8 mouse cellular contexts compared by ENCODE assay signal in the genomic region with DNA sequence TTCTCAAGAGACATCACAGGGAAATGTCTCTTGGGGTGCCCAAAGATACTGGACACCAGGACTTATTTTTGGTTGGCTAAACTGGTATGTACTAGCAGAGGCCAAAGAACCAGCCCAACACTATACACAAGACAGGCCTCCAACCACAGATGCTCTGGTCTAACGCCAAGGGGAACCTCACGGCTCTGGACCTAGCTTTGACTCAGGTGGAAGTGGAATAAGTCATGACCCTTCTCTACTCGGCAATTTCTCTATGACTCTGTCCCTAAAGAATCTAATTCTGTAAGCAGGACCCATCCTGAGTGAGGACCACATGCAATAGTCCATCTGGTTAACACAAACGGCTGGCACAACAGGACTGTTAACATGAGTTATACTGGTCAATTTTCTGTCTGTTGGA. TPM values are rescaled to one million over a fixed set of nuclear protein-coding genes. Genes with fewer than 3 reads are reported as not detected.
A peak's percentile ranks its signal among the peaks of the same experiment; 100 is the strongest.
DNase-seq lines count a peak whose midpoint lies in the region; ATAC-seq and TF ChIP-seq lines count a peak whose summit lies in the region.
"Had no signal": no experiment of that assay in that cellular context is flagged by ENCODE, and none has a peak within 500 bp of the region (broad histone marks: within the 10 kb centered on the region; RNA-seq: fewer than 3 reads in every experiment).

No protein-coding gene starts in this region.

- H3K9ac ChIP-seq in lung, embryonic 15.5 days = 0 out of 2 replicates have a peak overlapping the region, but pooled peaks have one; percentile 5
- H3K9ac ChIP-seq in lung, postnatal 0 days (replicated peaks; ENCODE audit: low read depth) = no peak overlapping the region
- H3K9ac ChIP-seq in limb, embryonic 14.5 days (ENCODE audit: low read depth, low read length, severe bottlenecking) = no peak overlapping the region
- H3K9ac ChIP-seq in stomach, embryonic 16.5 days (ENCODE audit: low read length) = no peak overlapping the region

- peak overlapping the region; percentile 77 for H3K4me2 ChIP-seq in lung, embryonic 15.5 days
- H3K4me2 ChIP-seq in lung, postnatal 0 days (replicated peaks; ENCODE audit: low read depth, low read length) = no peak overlapping the region
- peak overlapping the region; percentile 89 for H3K4me2 ChIP-seq in limb, embryonic 14.5 days (replicated peaks; ENCODE audit: low read depth, low read length, severe bottlenecking)
- peak overlapping the region; percentile 65 for H3K4me2 ChIP-seq in stomach, embryonic 16.5 days (ENCODE audit: low read depth, low read length)

- H3K36me3 ChIP-seq in lung, embryonic 15.5 days = peaks cover 25% of the 10 kb centered on the region
- peaks cover 14% of the 10 kb centered on the region for H3K36me3 ChIP-seq in lung, postnatal 0 days (ENCODE audit: insufficient read depth, low read length)
- H3K36me3 ChIP-seq in forebrain, embryonic 10.5 days (replicated peaks) = peaks cover 39% of the 10 kb centered on the region
- peaks cover 34% of the 10 kb centered on the region for H3K36me3 ChIP-seq in limb, embryonic 14.5 days (ENCODE audit: control insufficient read depth, insufficient read depth, low read length)
- no peaks in the 10 kb centered on the region; the same call in 1 of the 2 replicates for H3K36me3 ChIP-seq in stomach, embryonic 16.5 days (ENCODE audit: control insufficient read depth, insufficient read depth, low read length)

- TF ChIP-seq EP300 in lung, postnatal 0 days (IDR thresholded peaks at IDR 0.05) = no peak

- no peak for DNase-seq in lung, postnatal 0 days (ENCODE audit: low spot score)
- no peak for DNase-seq in forebrain, embryonic 10.5 days (ENCODE audit: extremely low spot score, low spot score)
- DNase-seq in limb, embryonic 14.5 days (ENCODE audit: low spot score) = no peak
- DNase-seq in c-Kit-positive CD71-positive TER-119-positive erythroid progenitor cells, embryonic 14.5 days (ENCODE audit: low spot score) = no peak
- no peak for DNase-seq in embryo, embryonic 10 days (ENCODE audit: low spot score)
- DNase-seq: lung, postnatal 36 days had no signal

- no peak overlapping the region for H3K27ac ChIP-seq in lung, embryonic 15.5 days
- H3K27ac ChIP-seq in lung, postnatal 0 days (ENCODE audit: low read length) = no peak overlapping the region
- H3K27ac ChIP-seq in forebrain, embryonic 10.5 days = no peak overlapping the region
- no peak overlapping the region for H3K27ac ChIP-seq in limb, embryonic 14.5 days (replicated peaks; ENCODE audit: low read depth, low read length)
- no peak overlapping the region for H3K27ac ChIP-seq in stomach, embryonic 16.5 days (ENCODE audit: low read length)

- TF ChIP-seq CTCF in lung, postnatal 0 days (IDR thresholded peaks at IDR 0.05) = no peak

- no peak for TF ChIP-seq POLR2A in limb, embryonic 14.5 days (IDR thresholded peaks at IDR 0.05; ENCODE audit: borderline replicate concordance, extremely low read depth, insufficient read depth, insufficient read length)

- no peaks in the 10 kb centered on the region for H3K9me3 ChIP-seq in lung, embryonic 15.5 days
- H3K9me3 ChIP-seq in lung, postnatal 0 days (ENCODE audit: low read length) = no peaks in the 10 kb centered on the region
- no peaks in the 10 kb centered on the region for H3K9me3 ChIP-seq in forebrain, embryonic 10.5 days
- H3K9me3 ChIP-seq in limb, embryonic 14.5 days (ENCODE audit: control insufficient read depth, low read length) = no peaks in the 10 kb centered on the region
- no peaks in the 10 kb centered on the region for H3K9me3 ChIP-seq in stomach, embryonic 16.5 days (replicated peaks; ENCODE audit: control insufficient read depth, low read length)

- ATAC-seq in lung, embryonic 15.5 days (ENCODE audit: borderline replicate concordance, extremely low read depth, low FRiP score, low TSS enrichment) = no peak
- no peak for ATAC-seq in lung, postnatal 0 days
- ATAC-seq in limb, embryonic 14.5 days (ENCODE audit: low FRiP score, low read depth) = no peak
- ATAC-seq in stomach, embryonic 16.5 days (ENCODE audit: insufficient read depth, low FRiP score) = no peak

- H3K4me3 ChIP-seq in lung, embryonic 15.5 days = peak overlapping the region; percentile 88
- no peak overlapping the region for H3K4me3 ChIP-seq in lung, postnatal 0 days (ENCODE audit: low read depth, low read length)
- peak overlapping the region; percentile 96 for H3K4me3 ChIP-seq in forebrain, embryonic 10.5 days
- peak overlapping the region; percentile 87 for H3K4me3 ChIP-seq in limb, embryonic 14.5 days (replicated peaks; ENCODE audit: low read length)
- H3K4me3 ChIP-seq in stomach, embryonic 16.5 days (replicated peaks; ENCODE audit: low read length) = peak overlapping the region; percentile 80

- peaks cover 27% of the 10 kb centered on the region for H3K4me1 ChIP-seq in lung, embryonic 15.5 days
- H3K4me1 ChIP-seq in lung, postnatal 0 days (ENCODE audit: insufficient read depth, low read depth, low read length) = peaks cover 9% of the 10 kb centered on the region
- peaks cover 30% of the 10 kb centered on the region for H3K4me1 ChIP-seq in forebrain, embryonic 10.5 days
- H3K4me1 ChIP-seq in limb, embryonic 14.5 days (ENCODE audit: control insufficient read depth, insufficient read depth, low read length) = peaks cover 17% of the 10 kb centered on the region
- peaks cover 17% of the 10 kb centered on the region for H3K4me1 ChIP-seq in stomach, embryonic 16.5 days (ENCODE audit: control insufficient read depth, insufficient read depth, low read length)

- 63% methylated on average over 4 of the region's 4 CpGs for WGBS in lung, embryonic 15.5 days
- 66% methylated on average over 4 of the region's 4 CpGs for WGBS in lung, postnatal 0 days
- 85% methylated on average over 4 of the region's 4 CpGs for WGBS in forebrain, embryonic 10.5 days
- WGBS in limb, embryonic 14.5 days = 66% methylated on average over 4 of the region's 4 CpGs
- 49% methylated on average over 4 of the region's 4 CpGs for WGBS in stomach, embryonic 16.5 days

- no peaks in the 10 kb centered on the region for H3K27me3 ChIP-seq in lung, embryonic 15.5 days
- no peaks in the 10 kb centered on the region for H3K27me3 ChIP-seq in lung, postnatal 0 days (replicated peaks; ENCODE audit: insufficient read depth, low read length)
- H3K27me3 ChIP-seq in forebrain, embryonic 10.5 days (ENCODE audit: poor library complexity, severe bottlenecking) = no peaks in the 10 kb centered on the region
- no peaks in the 10 kb centered on the region for H3K27me3 ChIP-seq in limb, embryonic 14.5 days (ENCODE audit: control insufficient read depth, insufficient read depth, low read length)
- H3K27me3 ChIP-seq in stomach, embryonic 16.5 days (ENCODE audit: control insufficient read depth, insufficient read depth, low read length) = no peaks in the 10 kb centered on the region

RNA-seq across cellular contexts. Expression of a gene that starts 1.8 kb away (rescaled TPM):
- polyA plus RNA-seq in lung, embryonic 15.5 days (2015; fragmentation: Nextera tagmentation; extraction: Ambion mirVana) = 518 TPM in 2 replicates
- polyA plus RNA-seq in lung, postnatal 0 days (2015; fragmentation: Nextera tagmentation; extraction: Ambion mirVana) = 211 and 225 TPM in 2 replicates
- polyA plus RNA-seq in forebrain, embryonic 10.5 days (2016; fragmentation: Nextera tagmentation; extraction: Ambion mirVana) = 803 and 810 TPM in 2 replicates
- polyA plus RNA-seq in limb, embryonic 14.5 days (2012; rRNA removed) = 254 and 328 TPM in 2 replicates
- polyA plus RNA-seq in limb, embryonic 14.5 days (2014; fragmentation: Nextera tagmentation; extraction: Ambion mirVana) = 505 and 509 TPM in 2 replicates
- 455 and 460 TPM in 2 replicates for polyA plus RNA-seq in stomach, embryonic 16.5 days (2015; fragmentation: Nextera tagmentation; extraction: Ambion mirVana)

RNA-seq across cellular contexts. Expression of a gene that starts 1.8 kb away (rescaled TPM):
- 13.8 and 15.9 TPM in 2 replicates for polyA plus RNA-seq in lung, embryonic 15.5 days (2015; fragmentation: Nextera tagmentation; extraction: Ambion mirVana)
- polyA plus RNA-seq in lung, postnatal 0 days (2015; fragmentation: Nextera tagmentation; extraction: Ambion mirVana) = 9.8 and 14.0 TPM in 2 replicates
- polyA plus RNA-seq in forebrain, embryonic 10.5 days (2016; fragmentation: Nextera tagmentation; extraction: Ambion mirVana) = 15.8 and 16.6 TPM in 2 replicates
- polyA plus RNA-seq in limb, embryonic 14.5 days (2012; rRNA removed) = 13.0 and 13.5 TPM in 2 replicates
- 11.7 and 12.8 TPM in 2 replicates for polyA plus RNA-seq in limb, embryonic 14.5 days (2014; fragmentation: Nextera tagmentation; extraction: Ambion mirVana)
- 13.2 and 13.6 TPM in 2 replicates for polyA plus RNA-seq in stomach, embryonic 16.5 days (2015; fragmentation: Nextera tagmentation; extraction: Ambion mirVana)

RNA-seq across cellular contexts. Expression of a gene that starts 34.6 kb away (rescaled TPM):
- polyA plus RNA-seq in lung, embryonic 15.5 days (2015; fragmentation: Nextera tagmentation; extraction: Ambion mirVana) = 6.4 and 6.8 TPM in 2 replicates
- 12.2 and 13.5 TPM in 2 replicates for polyA plus RNA-seq in lung, postnatal 0 days (2015; fragmentation: Nextera tagmentation; extraction: Ambion mirVana)
- polyA plus RNA-seq in forebrain, embryonic 10.5 days (2016; fragmentation: Nextera tagmentation; extraction: Ambion mirVana) = 1.9 and 2.1 TPM in 2 replicates
- 2.3 and 3.0 TPM in 2 replicates for polyA plus RNA-seq in limb, embryonic 14.5 days (2012; rRNA removed)
- polyA plus RNA-seq in limb, embryonic 14.5 days (2014; fragmentation: Nextera tagmentation; extraction: Ambion mirVana) = 2.2 and 4.0 TPM in 2 replicates
- 21.7 and 24.3 TPM in 2 replicates for polyA plus RNA-seq in stomach, embryonic 16.5 days (2015; fragmentation: Nextera tagmentation; extraction: Ambion mirVana)
